In the genomic region with DNA sequence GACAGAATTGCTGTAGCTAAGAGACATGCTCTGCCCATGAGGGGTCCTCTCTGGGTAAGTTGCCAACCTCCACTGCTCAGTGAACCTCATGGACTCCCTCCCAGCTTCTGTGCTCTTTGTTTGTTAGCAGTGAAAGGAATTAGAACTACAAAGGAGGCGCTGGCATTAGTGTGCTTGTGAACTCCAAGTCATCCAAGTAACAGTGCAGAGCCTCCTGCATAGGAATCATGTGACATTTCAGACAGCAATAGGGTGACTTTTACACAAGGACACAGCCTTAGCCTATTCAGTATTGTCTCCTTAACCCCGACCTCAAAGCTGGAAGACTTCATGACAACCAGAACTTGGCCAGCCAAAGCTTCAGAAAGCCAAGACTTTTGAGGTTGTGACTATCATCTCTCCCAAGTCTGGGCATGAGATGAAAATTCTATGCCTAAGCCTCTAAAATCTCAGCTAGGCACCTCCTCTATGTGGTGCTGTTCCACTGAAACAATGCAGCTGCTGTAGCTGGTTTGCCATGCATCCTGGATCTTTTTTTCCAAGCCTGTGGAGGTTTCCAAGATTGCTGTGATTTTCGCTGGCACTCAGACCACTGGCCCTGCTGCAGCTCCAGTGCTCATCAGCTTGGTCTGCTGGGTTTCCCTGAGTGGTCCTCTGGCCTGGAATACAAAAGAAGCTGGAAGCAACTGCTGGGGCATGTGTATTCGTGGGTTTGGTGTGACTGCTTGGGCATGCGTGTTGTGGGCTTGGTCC, we compare ENCODE assay signal across 13 mouse cellular contexts. TPM values are rescaled to one million over a fixed set of nuclear protein-coding genes. Genes with fewer than 3 reads are reported as not detected.
DNase-seq lines count a peak whose midpoint lies in the region; ATAC-seq lines count a peak whose summit lies in the region.
"Had no signal": no experiment of that assay in that cellular context is flagged by ENCODE, and none has a peak within 500 bp of the region (broad histone marks: within the 10 kb centered on the region; RNA-seq: fewer than 3 reads in every experiment).

No protein-coding gene starts in this region.

- H3K27me3 ChIP-seq in hindbrain, embryonic 12.5 days = no peaks in the 10 kb centered on the region
- H3K27me3 ChIP-seq in hindbrain, embryonic 11.5 days (ENCODE audit: control insufficient read depth, insufficient read depth, low read length) = no peaks in the 10 kb centered on the region
- no peaks in the 10 kb centered on the region for H3K27me3 ChIP-seq in forebrain, embryonic 14.5 days (replicated peaks; ENCODE audit: control insufficient read depth, insufficient read depth, low read length)
- H3K27me3 ChIP-seq in midbrain, embryonic 10.5 days (ENCODE audit: low read depth, poor library complexity, severe bottlenecking) = no peaks in the 10 kb centered on the region
- no peaks in the 10 kb centered on the region for H3K27me3 ChIP-seq in heart, embryonic 12.5 days (replicated peaks)
- H3K27me3 ChIP-seq: neural tube, embryonic 12.5 days had no signal

- no peak overlapping the region for H3K4me3 ChIP-seq in hindbrain, embryonic 12.5 days
- no peak overlapping the region for H3K4me3 ChIP-seq in hindbrain, embryonic 11.5 days (ENCODE audit: low read depth, low read length)
- H3K4me3 ChIP-seq in forebrain, embryonic 14.5 days (ENCODE audit: low read depth, low read length) = no peak overlapping the region
- no peak overlapping the region for H3K4me3 ChIP-seq in midbrain, embryonic 10.5 days
- H3K4me3 ChIP-seq in heart, embryonic 12.5 days = no peak overlapping the region
- H3K4me3 ChIP-seq: erythroblast, embryonic 14.5 days; neural tube, embryonic 12.5 days had no signal

- no peak overlapping the region for H3K4me2 ChIP-seq in hindbrain, embryonic 12.5 days (replicated peaks)
- H3K4me2 ChIP-seq in hindbrain, embryonic 11.5 days (replicated peaks; ENCODE audit: low read depth, low read length) = no peak overlapping the region
- H3K4me2 ChIP-seq in forebrain, embryonic 14.5 days (ENCODE audit: low read length) = no peak overlapping the region
- H3K4me2 ChIP-seq in heart, embryonic 12.5 days = no peak overlapping the region
- H3K4me2 ChIP-seq: heart, embryonic 11.5 days; neural tube, embryonic 12.5 days had no signal

- no peaks in the 10 kb centered on the region for H3K36me3 ChIP-seq in hindbrain, embryonic 12.5 days
- no peaks in the 10 kb centered on the region for H3K36me3 ChIP-seq in hindbrain, embryonic 11.5 days (ENCODE audit: control insufficient read depth, insufficient read depth, low read length)
- H3K36me3 ChIP-seq in forebrain, embryonic 14.5 days (ENCODE audit: control insufficient read depth, insufficient read depth, low read length) = no peaks in the 10 kb centered on the region
- no peaks in the 10 kb centered on the region for H3K36me3 ChIP-seq in midbrain, embryonic 10.5 days
- no peaks in the 10 kb centered on the region for H3K36me3 ChIP-seq in heart, embryonic 12.5 days
- H3K36me3 ChIP-seq: neural tube, embryonic 12.5 days had no signal

- 72% methylated on average over 5 of the region's 5 CpGs for WGBS in hindbrain, embryonic 12.5 days
- WGBS in hindbrain, embryonic 11.5 days = 66% methylated on average over 5 of the region's 5 CpGs
- WGBS in forebrain, embryonic 14.5 days = 57% methylated on average over 5 of the region's 5 CpGs
- 73% methylated on average over 5 of the region's 5 CpGs for WGBS in midbrain, embryonic 10.5 days
- 71% methylated on average over 5 of the region's 5 CpGs for WGBS in heart, embryonic 12.5 days

- H3K9me3 ChIP-seq in hindbrain, embryonic 12.5 days (replicated peaks) = no peaks in the 10 kb centered on the region
- no peaks in the 10 kb centered on the region for H3K9me3 ChIP-seq in hindbrain, embryonic 11.5 days (ENCODE audit: control insufficient read depth, low read length)
- H3K9me3 ChIP-seq in forebrain, embryonic 14.5 days (replicated peaks; ENCODE audit: control insufficient read depth, low read length) = no peaks in the 10 kb centered on the region
- no peaks in the 10 kb centered on the region for H3K9me3 ChIP-seq in midbrain, embryonic 10.5 days (replicated peaks)
- H3K9me3 ChIP-seq in heart, embryonic 12.5 days (replicated peaks) = no peaks in the 10 kb centered on the region
- H3K9me3 ChIP-seq: neural tube, embryonic 12.5 days had no signal

- H3K4me1 ChIP-seq in hindbrain, embryonic 12.5 days = no peaks in the 10 kb centered on the region; the same call in 1 of the 2 replicates
- no peaks in the 10 kb centered on the region for H3K4me1 ChIP-seq in hindbrain, embryonic 11.5 days (replicated peaks; ENCODE audit: control insufficient read depth, insufficient read depth, low read length)
- H3K4me1 ChIP-seq in forebrain, embryonic 14.5 days (ENCODE audit: control insufficient read depth, insufficient read depth, low read length) = no peaks in the 10 kb centered on the region
- H3K4me1 ChIP-seq in midbrain, embryonic 10.5 days = peaks cover 11% of the 10 kb centered on the region
- no peaks in the 10 kb centered on the region for H3K4me1 ChIP-seq in heart, embryonic 12.5 days (replicated peaks)
- H3K4me1 ChIP-seq: neural tube, embryonic 12.5 days had no signal

- no peak for DNase-seq in hindbrain, embryonic 11.5 days (ENCODE audit: low spot score)
- DNase-seq in NIH3T3 (ENCODE audit: low read depth) = peak; percentile 11
- DNase-seq in forebrain, embryonic 14.5 days (ENCODE audit: low spot score) = peak; percentile 72
- no peak for DNase-seq in midbrain, embryonic 10.5 days (ENCODE audit: low spot score)
- no peak for DNase-seq in gastrocnemius, postnatal 25 days
- no peak for DNase-seq in heart, postnatal 4 days
- DNase-seq: adrenal gland, adult 2 months; kidney, adult 2 months had no signal

- ATAC-seq in hindbrain, embryonic 12.5 days (ENCODE audit: low FRiP score) = peak; percentile 58; the same call in 1 of the 2 replicates
- ATAC-seq in hindbrain, embryonic 11.5 days (ENCODE audit: low FRiP score) = no peak
- ATAC-seq in forebrain, embryonic 14.5 days = peak; percentile 67; the same call in 1 of the 2 replicates
- no peak for ATAC-seq in heart, embryonic 12.5 days (ENCODE audit: insufficient number of reproducible peaks, low FRiP score)

- no peak overlapping the region for H3K27ac ChIP-seq in hindbrain, embryonic 12.5 days
- no peak overlapping the region for H3K27ac ChIP-seq in hindbrain, embryonic 11.5 days (ENCODE audit: low read depth, low read length)
- H3K27ac ChIP-seq in forebrain, embryonic 14.5 days (ENCODE audit: low read depth, low read length) = peak overlapping the region; percentile 27; the same call in 1 of the 2 replicates
- H3K27ac ChIP-seq in midbrain, embryonic 10.5 days (replicated peaks) = peak overlapping the region; percentile 49; the same call in 1 of the 2 replicates
- no peak overlapping the region for H3K27ac ChIP-seq in heart, embryonic 12.5 days (ENCODE audit: poor library complexity, severe bottlenecking)
- H3K27ac ChIP-seq: neural tube, embryonic 12.5 days had no signal

- no peak overlapping the region for H3K9ac ChIP-seq in hindbrain, embryonic 12.5 days
- H3K9ac ChIP-seq in hindbrain, embryonic 11.5 days (ENCODE audit: low read depth, low read length) = no peak overlapping the region
- no peak overlapping the region for H3K9ac ChIP-seq in forebrain, embryonic 14.5 days (ENCODE audit: low read length)
- H3K9ac ChIP-seq in heart, embryonic 12.5 days = no peak overlapping the region
- H3K9ac ChIP-seq: neural tube, embryonic 12.5 days had no signal

RNA-seq across cellular contexts. Expression of gene Tmem17, which starts 52.8 kb away (rescaled TPM):
- polyA plus RNA-seq in hindbrain, embryonic 12.5 days (2016; fragmentation: Nextera tagmentation; extraction: Ambion mirVana) = 17.3 and 18.8 TPM in 2 replicates
- polyA plus RNA-seq in hindbrain, embryonic 11.5 days (2014; fragmentation: Nextera tagmentation; extraction: Ambion mirVana) = 13.4 and 16.4 TPM in 2 replicates
- 18.5 and 20.0 TPM in 2 replicates for polyA plus RNA-seq in forebrain, embryonic 14.5 days (2014; fragmentation: Nextera tagmentation; extraction: Ambion mirVana)
- polyA plus RNA-seq in midbrain, embryonic 10.5 days (2016; fragmentation: Nextera tagmentation; extraction: Ambion mirVana) = 15.1 and 17.1 TPM in 2 replicates
- 1 to 10 TPM; 1.1 to 1.7 TPM for total RNA-seq in gastrocnemius, postnatal 25 days (2021)
- polyA plus RNA-seq in heart, embryonic 12.5 days (2016; fragmentation: Nextera tagmentation; extraction: Ambion mirVana) = 10.8 TPM in 2 replicates
- total RNA-seq in heart, postnatal 4 days (2021) = 1 to 10 TPM; 3.3 to 3.4 TPM
- polyA plus RNA-seq: erythroblast, embryonic 14.5 days had no signal

Comparison
In these comparisons a context has a peak if more than half of its experiments do, and no peak if none do; other contexts are left out.
1. ATAC-seq: peak in hindbrain, embryonic 12.5 days (single experiment) and forebrain, embryonic 14.5 days (single experiment); none in hindbrain, embryonic 11.5 days (single experiment) and heart, embryonic 12.5 days (single experiment).
2. H3K27ac ChIP-seq: peak in forebrain, embryonic 14.5 days (single experiment) and midbrain, embryonic 10.5 days (single experiment); none in hindbrain, embryonic 12.5 days (single experiment), hindbrain, embryonic 11.5 days (single experiment) and heart, embryonic 12.5 days (single experiment).
3. DNase-seq: peak in NIH3T3 (single experiment) and forebrain, embryonic 14.5 days (single experiment); none in hindbrain, embryonic 11.5 days (single experiment), midbrain, embryonic 10.5 days (single experiment), gastrocnemius, postnatal 25 days (single experiment) and heart, postnatal 4 days (single experiment).